Mouse (Mus musculus) neural tube, embryonic 15.5 days (tissue): ENCODE measurements around the gene Hist1h2bn. TPM values are rescaled to one million over a fixed set of nuclear protein-coding genes. Genes with fewer than 3 reads are reported as not detected.
"Not testable (repeated sequence)": the region's sequence is repeated elsewhere in the genome, so short reads cannot be mapped to it uniquely, and the experiment has no call there.

Experiments used
- ATAC-seq: fragments of 200-750 bp; cut with Nextera tagmentation; 2 replicates; pipeline ENCODE4 v1.8.0; 2017; ENCODE audit warnings: mild to moderate bottlenecking, moderate TSS enrichment, moderate library complexity; ENCODE audit not compliant: low FRiP score
- H3K27ac ChIP-seq: fragments of 300-500 bp; sonication (generic); replicated peaks from 2 replicates; pipeline ENCODE4 v1.5.1; 2015; ENCODE audit warnings: mild to moderate bottlenecking, inconsistent platforms
- H3K27me3 ChIP-seq: fragments of 300-500 bp; sonication (generic); replicated peaks from 2 replicates; pipeline ENCODE4 v1.6.1; 2015; ENCODE audit warnings: inconsistent platforms
- H3K36me3 ChIP-seq: fragments of 300-500 bp; sonication (generic); 2 replicates; pipeline ENCODE4 v1.6.1; 2015; ENCODE audit warnings: inconsistent platforms
- H3K4me1 ChIP-seq: fragments of 300-500 bp; sonication (generic); 2 replicates; pipeline ENCODE4 v1.6.1; 2015; ENCODE audit warnings: inconsistent platforms
- H3K4me2 ChIP-seq: fragments of 300-500 bp; sonication (generic); 2 replicates; pipeline ENCODE4 v1.6.1; 2015; ENCODE audit warnings: inconsistent platforms, mild to moderate bottlenecking, moderate library complexity
- H3K4me3 ChIP-seq: fragments of 300-500 bp; sonication (generic); replicated peaks from 2 replicates; pipeline ENCODE4 v1.5.1; 2015; ENCODE audit warnings: mild to moderate bottlenecking, inconsistent platforms
- H3K9ac ChIP-seq: fragments of 300-500 bp; sonication (generic); replicated peaks from 2 replicates; pipeline ENCODE4 v1.6.1; 2015; ENCODE audit warnings: mild to moderate bottlenecking, inconsistent platforms
- H3K9me3 ChIP-seq: fragments of 300-500 bp; sonication (generic); replicated peaks from 2 replicates; pipeline ENCODE4 v1.6.1; 2016; ENCODE audit warnings: inconsistent platforms
- WGBS: fragments of 180-500 bp; shearing (Covaris S2); methylation state at CpG from one replicate; pipeline ENCODE4 v1.1.7; 2015; ENCODE audit warnings: mixed read lengths; 5-methylcytosine and 5-hydroxymethylcytosine counted together
- polyA plus RNA-seq: library from polyadenylated mRNA; unstranded; fragments of >200 nt; fragmentation: Nextera tagmentation; extraction: Ambion mirVana; gene quantifications from 2 replicates; pipeline ENCODE4 v1.2.1, GENCODE M21; 2015

Hist1h2bn gene
- polyA plus RNA-seq, 1 experiment from 2014 or later, result not detected

- H3K9me3 ChIP-seq, H3K36me3 ChIP-seq, H3K27me3 ChIP-seq: not testable (repeated sequence)
- peak within 1 kb of the TSS; percentile 55 for H3K9ac ChIP-seq
- H3K4me2 ChIP-seq, result peak within 1 kb of the TSS; percentile 86
- H3K27ac ChIP-seq, result peak within 1 kb of the TSS; percentile 90
- H3K4me1 ChIP-seq, result peaks cover 36% of the 10 kb centered on the region
- under 1% methylated on average over 30 of the region's 56 CpGs for WGBS
- peak; percentile 53; the same call in 1 of the 2 replicates for ATAC-seq
- peak within 1 kb of the TSS; percentile 42 for H3K4me3 ChIP-seq
These were observed 36.2 kb upstream of the Hist1h2bn start, which contains the start of gene Hist1h3h for GRCm38 (mm10) chr13:21717397-21718357. Gene Hist1h3h (plus strand): TSS chr13:21717659.

GRCm38 (mm10) chr13:21718381-21719080 lies 35.4 kb upstream of the Hist1h2bn start:
- no peaks in the 10 kb centered on the region for H3K36me3 ChIP-seq
- no peaks in the 10 kb centered on the region for H3K27me3 ChIP-seq
- no peak for ATAC-seq
- peak overlapping the region; percentile 86 for H3K4me2 ChIP-seq
- peak overlapping the region; percentile 43; the same call in 1 of the 2 replicates for H3K9ac ChIP-seq
- H3K4me3 ChIP-seq, result peak overlapping the region; percentile 42
- no peaks in the 10 kb centered on the region for H3K9me3 ChIP-seq
- WGBS, result 61% methylated on average over 4 of the region's 4 CpGs
- H3K4me1 ChIP-seq, result peaks cover 37% of the 10 kb centered on the region
- H3K27ac ChIP-seq, result peak overlapping the region; percentile 60

- Histone ChIP-seq H3K27ac (peak overlapping the region; percentile 85), H3K9ac (0 out of 2 replicates have a peak overlapping the region, but pooled peaks have one; percentile 24), H3K4me2 (peak overlapping the region; percentile 70), H3K4me1 (peaks cover 28% of the 10 kb centered on the region), H3K4me3 (peak overlapping the region; percentile 43)
- ATAC-seq, result peak; percentile 15
- H3K27me3 ChIP-seq, H3K9me3 ChIP-seq, H3K36me3 ChIP-seq: not testable (repeated sequence)
- under 1% methylated on average over 21 of the region's 44 CpGs for WGBS
These were observed 32.7 kb upstream of the Hist1h2bn start for GRCm38 (mm10) chr13:21721107-21721756.

GRCm38 (mm10) chr13:21721757-21722372 lies 32.1 kb upstream of the Hist1h2bn start, which contains the start of gene Hist1h2bm:
Gene Hist1h2bm (plus strand): TSS chr13:21722044.
- Histone ChIP-seq H3K9ac (peak within 1 kb of the TSS; percentile 51), H3K27ac (peak within 1 kb of the TSS; percentile 85), H3K4me3 (peak within 1 kb of the TSS; percentile 43), H3K4me2 (peak within 1 kb of the TSS; percentile 70), H3K4me1 (peaks cover 25% of the 10 kb centered on the region)
- not testable (repeated sequence) for H3K27me3 ChIP-seq, H3K9me3 ChIP-seq, H3K36me3 ChIP-seq
- peak; percentile 97 for ATAC-seq
- WGBS, result under 1% methylated on average over 37 of the region's 37 CpGs

GRCm38 (mm10) chr13:21722373-21722925 lies 31.5 kb upstream of the Hist1h2bn start:
- H3K9me3 ChIP-seq, result no peaks in the 10 kb centered on the region
- peak overlapping the region; percentile 43 for H3K4me3 ChIP-seq
- H3K36me3 ChIP-seq, result no peaks in the 10 kb centered on the region
- peak overlapping the region; percentile 51 for H3K9ac ChIP-seq
- peak overlapping the region; percentile 70 for H3K4me2 ChIP-seq
- H3K27me3 ChIP-seq, result no peaks in the 10 kb centered on the region
- peak; percentile 26; the same call in 1 of the 2 replicates for ATAC-seq
- H3K27ac ChIP-seq, result peak overlapping the region; percentile 85
- 3% methylated on average over 11 of the region's 11 CpGs for WGBS
- H3K4me1 ChIP-seq, result peaks cover 22% of the 10 kb centered on the region

GRCm38 (mm10) chr13:21722993-21723836 lies 30.7 kb upstream of the Hist1h2bn start:
- no peaks in the 10 kb centered on the region for H3K36me3 ChIP-seq
- 22% methylated on average over 5 of the region's 5 CpGs for WGBS
- peaks cover 18% of the 10 kb centered on the region for H3K4me1 ChIP-seq
- H3K9ac ChIP-seq, result no peak overlapping the region
- H3K27ac ChIP-seq, result no peak overlapping the region
- no peaks in the 10 kb centered on the region for H3K9me3 ChIP-seq
- H3K4me2 ChIP-seq, result peak overlapping the region; percentile 70; the same call in 1 of the 2 replicates
- H3K27me3 ChIP-seq, result no peaks in the 10 kb centered on the region
- no peak for ATAC-seq
- H3K4me3 ChIP-seq, result no peak overlapping the region

GRCm38 (mm10) chr13:21727948-21728572 lies 25.9 kb upstream of the Hist1h2bn start:
- no peak overlapping the region for H3K27ac ChIP-seq
- no peaks in the 10 kb centered on the region for H3K36me3 ChIP-seq
- no peaks in the 10 kb centered on the region for H3K9me3 ChIP-seq
- no peaks in the 10 kb centered on the region for H3K4me1 ChIP-seq
- H3K27me3 ChIP-seq, result no peaks in the 10 kb centered on the region
- no peak overlapping the region for H3K4me3 ChIP-seq
- H3K9ac ChIP-seq, result no peak overlapping the region
- no peak for ATAC-seq
- H3K4me2 ChIP-seq, result no peak overlapping the region
- 12% methylated on average over 11 of the region's 11 CpGs for WGBS

GRCm38 (mm10) chr13:21729544-21729943 lies 24.4 kb upstream of the Hist1h2bn start:
- H3K36me3 ChIP-seq, result no peaks in the 10 kb centered on the region

GRCm38 (mm10) chr13:21733466-21733865 lies 20.5 kb upstream of the Hist1h2bn start:
- H3K9me3 ChIP-seq, result no peaks in the 10 kb centered on the region
- no peak overlapping the region for H3K9ac ChIP-seq
- peaks cover 19% of the 10 kb centered on the region for H3K4me1 ChIP-seq
- no peaks in the 10 kb centered on the region for H3K36me3 ChIP-seq
- H3K27me3 ChIP-seq, result no peaks in the 10 kb centered on the region
- 63% methylated on average over 5 of the region's 5 CpGs for WGBS
- ATAC-seq, result 0 out of 2 replicates have a peak, but pooled peaks have one; percentile 15
- peak overlapping the region; percentile 80; the same call in 1 of the 2 replicates for H3K4me2 ChIP-seq
- peak overlapping the region; percentile 96 for H3K27ac ChIP-seq
- H3K4me3 ChIP-seq, result no peak overlapping the region

More at GRCm38 (mm10) chr13:21729544-21729943, 24.4 kb upstream of the Hist1h2bn start:
- H3K9ac ChIP-seq, result no peak overlapping the region
- H3K27me3 ChIP-seq, result no peaks in the 10 kb centered on the region
- H3K9me3 ChIP-seq, result no peaks in the 10 kb centered on the region
- no peak overlapping the region for H3K27ac ChIP-seq
- peaks cover 6% of the 10 kb centered on the region; the same call in 1 of the 2 replicates for H3K4me1 ChIP-seq
- WGBS, result 75% methylated on average over 1 of the region's 1 CpGs
- ATAC-seq, result no peak
- no peak overlapping the region for H3K4me3 ChIP-seq
- no peak overlapping the region for H3K4me2 ChIP-seq
